Mouse (Mus musculus) C2C12 (cell line): ENCODE measurements around the gene Bsn. TPM values are rescaled to one million over a fixed set of nuclear protein-coding genes. Genes with fewer than 3 reads are reported as not detected.

Source experiments
- H3K27me3 ChIP-seq: one replicate; pipeline ENCODE4 v1.6.1; 2011; ENCODE audit not compliant: control insufficient read depth, insufficient read depth, insufficient read length
- H3K36me3 ChIP-seq: one replicate; pipeline ENCODE4 v1.6.1; 2011; ENCODE audit not compliant: control insufficient read depth, insufficient read depth
- H3K4me3 ChIP-seq: one replicate; pipeline ENCODE4 v1.5.1; 2011; ENCODE audit warnings: mild to moderate bottlenecking, control low read depth; ENCODE audit not compliant: poor library complexity, insufficient read depth, severe bottlenecking
- H3K79me2 ChIP-seq: one replicate; pipeline ENCODE4 v1.6.1; 2011; ENCODE audit not compliant: control insufficient read depth, insufficient read depth
- H3K79me3 ChIP-seq: one replicate; pipeline ENCODE4 v1.6.1; 2011; ENCODE audit warnings: low read depth, control low read depth
- H3ac ChIP-seq: one replicate; pipeline ENCODE3; 2011; ENCODE audit warnings: low read depth; ENCODE audit not compliant: control insufficient read depth, insufficient read length
- CEBPB ChIP-seq: IDR thresholded peaks from one replicate; pipeline ENCODE4 v1.6.1; 2011; ENCODE audit warnings: low read depth, mild to moderate bottlenecking, control low read depth, moderate library complexity
- CTCF ChIP-seq: IDR thresholded peaks from one replicate; pipeline ENCODE4 v1.5.1; 2011; ENCODE audit not compliant: control insufficient read depth, insufficient read depth, insufficient read length
- FOSL1 ChIP-seq: IDR thresholded peaks from one replicate; pipeline ENCODE4 v1.8.0; 2011; ENCODE audit warnings: mild to moderate bottlenecking, low read length; ENCODE audit not compliant: poor library complexity, insufficient read depth, severe bottlenecking
- MAX ChIP-seq: IDR thresholded peaks from one replicate; pipeline ENCODE4 v1.6.1; 2011; ENCODE audit warnings: mild to moderate bottlenecking, control low read depth
- MYOD1 ChIP-seq: IDR thresholded peaks from one replicate; pipeline ENCODE4 v1.6.1; 2011; ENCODE audit warnings: low read depth; ENCODE audit not compliant: control insufficient read depth, insufficient read length
- MYOG ChIP-seq: IDR thresholded peaks from one replicate; pipeline ENCODE4 v1.6.1; 2011; ENCODE audit not compliant: control insufficient read depth, insufficient read length; ENCODE audit errors: extremely low read depth
- USF1 ChIP-seq: IDR thresholded peaks from one replicate; pipeline ENCODE4 v1.6.1; 2011; ENCODE audit warnings: low read depth, mild to moderate bottlenecking, control low read depth, moderate library complexity
- polyA plus RNA-seq: library from polyadenylated mRNA; unstranded; fragments of >200 nt; fragmentation: generic; extraction: Trizol; gene quantifications from one replicate; pipeline ENCODE4 v1.2.1, GENCODE M21; 2012; ENCODE audit warnings: missing spikeins

Bsn gene
- polyA plus RNA-seq, 1 experiment: 0.85 TPM

- no peak overlapping the region for H3ac ChIP-seq
- TF ChIP-seq USF1 (no peak), MYOD1 (no peak), MAX (no peak)
- no peak overlapping the region for H3K4me3 ChIP-seq
- H3K79me3 ChIP-seq: no peaks in the 10 kb centered on the region
- H3K27me3 ChIP-seq: no peaks in the 10 kb centered on the region
- no peaks in the 10 kb centered on the region for H3K36me3 ChIP-seq
- no peaks in the 10 kb centered on the region for H3K79me2 ChIP-seq
Measured at GRCm38 (mm10) chr9:108227911-108228649, 37.9 kb upstream of the Bsn start.

GRCm38 (mm10) chr9:108225166-108225565 is 35.0 kb upstream of the Bsn start:
- Histone ChIP-seq H3K4me3 (no peak overlapping the region), H3K27me3 (no peaks in the 10 kb centered on the region), H3K79me3 (peaks cover 2% of the 10 kb centered on the region), H3K36me3 (peaks cover 3% of the 10 kb centered on the region), H3K79me2 (no peaks in the 10 kb centered on the region), H3ac (no peak overlapping the region)
- no peak for TF ChIP-seq MAX
- no peak for TF ChIP-seq USF1
- TF ChIP-seq MYOD1: no peak
- TF ChIP-seq FOSL1: no peak
- TF ChIP-seq MYOG: no peak
- no peak for TF ChIP-seq CEBPB
- no peak for TF ChIP-seq CTCF

GRCm38 (mm10) chr9:108223633-108224032 is 33.4 kb upstream of the Bsn start:
- Histone ChIP-seq H3K79me3 (peaks cover 2% of the 10 kb centered on the region), H3K4me3 (no peak overlapping the region), H3K36me3 (peaks cover 3% of the 10 kb centered on the region), H3K27me3 (no peaks in the 10 kb centered on the region), H3K79me2 (no peaks in the 10 kb centered on the region), H3ac (no peak overlapping the region)
- TF ChIP-seq MYOG: no peak
- TF ChIP-seq CTCF: no peak
- TF ChIP-seq CEBPB: no peak
- TF ChIP-seq MYOD1: no peak
- no peak for TF ChIP-seq FOSL1
- TF ChIP-seq USF1: no peak

GRCm38 (mm10) chr9:108221566-108221965 is 31.4 kb upstream of the Bsn start:
- Histone ChIP-seq H3K4me3 (no peak overlapping the region), H3K36me3 (peaks cover 9% of the 10 kb centered on the region), H3K79me2 (no peaks in the 10 kb centered on the region), H3K79me3 (peaks cover 2% of the 10 kb centered on the region), H3ac (no peak overlapping the region), H3K27me3 (no peaks in the 10 kb centered on the region)
- no peak for TF ChIP-seq MAX
- no peak for TF ChIP-seq USF1
- TF ChIP-seq MYOD1: no peak
- TF ChIP-seq CTCF: no peak
- no peak for TF ChIP-seq CEBPB
- TF ChIP-seq FOSL1: no peak
- TF ChIP-seq MYOG: no peak

- Histone ChIP-seq H3K4me3 (no peak overlapping the region), H3K27me3 (no peaks in the 10 kb centered on the region), H3ac (no peak overlapping the region), H3K79me3 (peaks cover 2% of the 10 kb centered on the region), H3K79me2 (no peaks in the 10 kb centered on the region), H3K36me3 (peaks cover 9% of the 10 kb centered on the region)
- peak; percentile 94 for TF ChIP-seq USF1
- TF ChIP-seq FOSL1: no peak
Measured at GRCm38 (mm10) chr9:108220380-108220774, 30.2 kb upstream of the Bsn start.

GRCm38 (mm10) chr9:108219766-108220379 is 29.7 kb upstream of the Bsn start:
- Histone ChIP-seq H3K79me3 (peaks cover 2% of the 10 kb centered on the region), H3K27me3 (no peaks in the 10 kb centered on the region), H3K36me3 (peaks cover 9% of the 10 kb centered on the region), H3ac (no peak overlapping the region), H3K79me2 (no peaks in the 10 kb centered on the region), H3K4me3 (no peak overlapping the region)
- TF ChIP-seq CEBPB: no peak
- TF ChIP-seq MYOD1: no peak
- TF ChIP-seq CTCF: no peak
- TF ChIP-seq MAX: no peak
- TF ChIP-seq USF1: no peak
- no peak for TF ChIP-seq MYOG
- no peak for TF ChIP-seq FOSL1
